Mouse (Mus musculus) stomach, embryonic 16.5 days (tissue): Measurements from ENCODE around the gene Klhl40. TPM values are rescaled to one million over a fixed set of nuclear protein-coding genes. Genes with fewer than 3 reads are reported as not detected.

ENCODE experiments used
- ATAC-seq: fragments of 200-750 bp; cut with Nextera tagmentation; 2 replicates; pipeline ENCODE4 v1.8.0; 2017; ENCODE audit warnings: moderate number of reproducible peaks, moderate TSS enrichment; ENCODE audit not compliant: insufficient read depth, low FRiP score
- H3K27ac ChIP-seq: fragments of 300-500 bp; sonication (generic); 2 replicates; pipeline ENCODE4 v1.5.1; 2014; ENCODE audit warnings: low read length
- H3K27me3 ChIP-seq: fragments of 300-500 bp; sonication (generic); 2 replicates; pipeline ENCODE4 v1.6.1; 2014; ENCODE audit warnings: low read length, control low read depth, mixed read lengths; ENCODE audit not compliant: control insufficient read depth, insufficient read depth
- H3K36me3 ChIP-seq: fragments of 300-500 bp; sonication (generic); 2 replicates; pipeline ENCODE4 v1.6.1; 2014; ENCODE audit warnings: low read length; ENCODE audit not compliant: control insufficient read depth, insufficient read depth
- H3K4me1 ChIP-seq: fragments of 300-500 bp; sonication (generic); 2 replicates; pipeline ENCODE4 v1.6.1; 2014; ENCODE audit warnings: low read length, control low read depth, mixed read lengths; ENCODE audit not compliant: control insufficient read depth, insufficient read depth
- H3K4me2 ChIP-seq: fragments of 300-500 bp; sonication (generic); 2 replicates; pipeline ENCODE4 v1.6.1; 2014; ENCODE audit warnings: low read depth, low read length, mixed read lengths
- H3K4me3 ChIP-seq: fragments of 300-500 bp; sonication (generic); replicated peaks from 2 replicates; pipeline ENCODE4 v1.5.1; 2014; ENCODE audit warnings: mild to moderate bottlenecking, low read length
- H3K9ac ChIP-seq: fragments of 300-500 bp; sonication (generic); 2 replicates; pipeline ENCODE4 v1.6.1; 2014; ENCODE audit warnings: low read length
- H3K9me3 ChIP-seq: fragments of 300-500 bp; sonication (generic); replicated peaks from 2 replicates; pipeline ENCODE4 v1.6.1; 2016; ENCODE audit warnings: low read length, control low read depth; ENCODE audit not compliant: control insufficient read depth
- WGBS: fragments of 180-500 bp; shearing (Covaris S2); extraction: QIAGEN DNeasy Blood & Tissue Kit; methylation state at CpG from one replicate; pipeline ENCODE4 v1.1.7; 2014; 5-methylcytosine and 5-hydroxymethylcytosine counted together
- polyA plus RNA-seq: library from polyadenylated mRNA; unstranded; fragments of >200 nt; fragmentation: Nextera tagmentation; extraction: Ambion mirVana; gene quantifications from 2 replicates; pipeline ENCODE4 v1.2.1, GENCODE M21; 2015

Gene Klhl40
- polyA plus RNA-seq, 1 experiment from 2014 or later = 8.0 TPM

GRCm38 (mm10) chr9:121819073-121819770, 41.8 kb downstream of the Klhl40 start:
- Histone ChIP-seq H3K9me3 (no peaks in the 10 kb centered on the region), H3K4me3 (no peak overlapping the region), H3K27me3 (no peaks in the 10 kb centered on the region), H3K27ac (0 out of 2 replicates have a peak overlapping the region, but pooled peaks have one; percentile 3), H3K4me2 (no peak overlapping the region), H3K36me3 (no peaks in the 10 kb centered on the region), H3K4me1 (no peaks in the 10 kb centered on the region; the same call in 1 of the 2 replicates), H3K9ac (no peak overlapping the region)
- WGBS = 44% methylated on average over 9 of the region's 9 CpGs
- ATAC-seq = peak; percentile 17; the same call in 1 of the 2 replicates

GRCm38 (mm10) chr9:121819771-121820471, 42.5 kb downstream of the Klhl40 start:
- Histone ChIP-seq H3K27ac (no peak overlapping the region; the same call in 1 of the 2 replicates), H3K4me2 (no peak overlapping the region), H3K27me3 (no peaks in the 10 kb centered on the region), H3K4me1 (no peaks in the 10 kb centered on the region; the same call in 1 of the 2 replicates), H3K9ac (no peak overlapping the region), H3K9me3 (no peaks in the 10 kb centered on the region), H3K36me3 (no peaks in the 10 kb centered on the region), H3K4me3 (no peak overlapping the region)
- no peak for ATAC-seq
- 49% methylated on average over 7 of the region's 7 CpGs for WGBS

GRCm38 (mm10) chr9:121820765-121821164, 43.4 kb downstream of the Klhl40 start:
- H3K27me3 ChIP-seq = no peaks in the 10 kb centered on the region
- ATAC-seq = no peak
- no peak overlapping the region for H3K27ac ChIP-seq
- WGBS = 74% methylated on average over 5 of the region's 5 CpGs
- no peaks in the 10 kb centered on the region; the same call in 1 of the 2 replicates for H3K4me1 ChIP-seq
- no peaks in the 10 kb centered on the region for H3K9me3 ChIP-seq
- no peak overlapping the region for H3K9ac ChIP-seq
- no peak overlapping the region for H3K4me3 ChIP-seq
- H3K4me2 ChIP-seq = no peak overlapping the region
- H3K36me3 ChIP-seq = no peaks in the 10 kb centered on the region

GRCm38 (mm10) chr9:121822585-121822991, 45.2 kb downstream of the Klhl40 start:
- no peaks in the 10 kb centered on the region; the same call in 1 of the 2 replicates for H3K4me1 ChIP-seq
- H3K4me3 ChIP-seq = no peak overlapping the region
- no peak overlapping the region for H3K9ac ChIP-seq
- ATAC-seq = peak; percentile 23; the same call in 1 of the 2 replicates
- no peaks in the 10 kb centered on the region for H3K9me3 ChIP-seq
- WGBS = 65% methylated on average over 6 of the region's 6 CpGs
- H3K27me3 ChIP-seq = no peaks in the 10 kb centered on the region
- no peak overlapping the region for H3K27ac ChIP-seq
- H3K4me2 ChIP-seq = no peak overlapping the region
- no peaks in the 10 kb centered on the region for H3K36me3 ChIP-seq

- no peaks in the 10 kb centered on the region for H3K36me3 ChIP-seq
- no peak overlapping the region for H3K4me2 ChIP-seq
- no peaks in the 10 kb centered on the region for H3K27me3 ChIP-seq
- no peaks in the 10 kb centered on the region for H3K9me3 ChIP-seq
- 93% methylated on average over 1 of the region's 1 CpGs for whole genome bisulfite sequencing
- no peak overlapping the region for H3K9ac ChIP-seq
- no peak overlapping the region for H3K4me3 ChIP-seq
- H3K4me1 ChIP-seq = no peaks in the 10 kb centered on the region; the same call in 1 of the 2 replicates
- H3K27ac ChIP-seq = no peak overlapping the region
- no peak for ATAC-seq
Observed at GRCm38 (mm10) chr9:121823051-121823450, 45.6 kb downstream of the Klhl40 start.

- H3K4me1 ChIP-seq = no peaks in the 10 kb centered on the region; the same call in 1 of the 2 replicates
- no peak overlapping the region for H3K4me2 ChIP-seq
- no peaks in the 10 kb centered on the region for H3K27me3 ChIP-seq
- H3K9ac ChIP-seq = no peak overlapping the region
- WGBS = 78% methylated on average over 7 of the region's 7 CpGs
- no peak overlapping the region for H3K27ac ChIP-seq
- ATAC-seq = no peak
- no peaks in the 10 kb centered on the region for H3K36me3 ChIP-seq
- H3K9me3 ChIP-seq = no peaks in the 10 kb centered on the region
- no peak overlapping the region for H3K4me3 ChIP-seq
Observed at GRCm38 (mm10) chr9:121823991-121824390, 46.6 kb downstream of the Klhl40 start.

- no peaks in the 10 kb centered on the region; the same call in 1 of the 2 replicates for H3K4me1 ChIP-seq
- no peak overlapping the region for H3K4me3 ChIP-seq
- H3K9me3 ChIP-seq = no peaks in the 10 kb centered on the region
- no peaks in the 10 kb centered on the region for H3K36me3 ChIP-seq
- no peaks in the 10 kb centered on the region for H3K27me3 ChIP-seq
- no peak for ATAC-seq
- H3K9ac ChIP-seq = no peak overlapping the region
- WGBS = 86% methylated on average over 3 of the region's 3 CpGs
- H3K27ac ChIP-seq = no peak overlapping the region
- H3K4me2 ChIP-seq = no peak overlapping the region
Observed at GRCm38 (mm10) chr9:121826356-121826755, 48.9 kb downstream of the Klhl40 start.

GRCm38 (mm10) chr9:121828314-121828713, 50.9 kb downstream of the Klhl40 start:
- Histone ChIP-seq H3K4me3 (no peak overlapping the region), H3K9me3 (no peaks in the 10 kb centered on the region), H3K27ac (no peak overlapping the region), H3K4me1 (no peaks in the 10 kb centered on the region), H3K27me3 (no peaks in the 10 kb centered on the region), H3K36me3 (no peaks in the 10 kb centered on the region), H3K4me2 (no peak overlapping the region), H3K9ac (no peak overlapping the region)
- WGBS = 63% methylated on average over 6 of the region's 6 CpGs
- ATAC-seq = no peak

GRCm38 (mm10) chr9:121829270-121829992, 52.0 kb downstream of the Klhl40 start:
- H3K27ac ChIP-seq = no peak overlapping the region
- WGBS = 50% methylated on average over 7 of the region's 7 CpGs
- no peak overlapping the region for H3K9ac ChIP-seq
- H3K27me3 ChIP-seq = no peaks in the 10 kb centered on the region
- no peak for ATAC-seq
- no peak overlapping the region for H3K4me2 ChIP-seq
- H3K9me3 ChIP-seq = no peaks in the 10 kb centered on the region
- H3K4me3 ChIP-seq = no peak overlapping the region
- H3K36me3 ChIP-seq = no peaks in the 10 kb centered on the region
- H3K4me1 ChIP-seq = no peaks in the 10 kb centered on the region
